Comparison of ENCODE assay signal across 33 mouse cellular contexts in the genomic region with DNA sequence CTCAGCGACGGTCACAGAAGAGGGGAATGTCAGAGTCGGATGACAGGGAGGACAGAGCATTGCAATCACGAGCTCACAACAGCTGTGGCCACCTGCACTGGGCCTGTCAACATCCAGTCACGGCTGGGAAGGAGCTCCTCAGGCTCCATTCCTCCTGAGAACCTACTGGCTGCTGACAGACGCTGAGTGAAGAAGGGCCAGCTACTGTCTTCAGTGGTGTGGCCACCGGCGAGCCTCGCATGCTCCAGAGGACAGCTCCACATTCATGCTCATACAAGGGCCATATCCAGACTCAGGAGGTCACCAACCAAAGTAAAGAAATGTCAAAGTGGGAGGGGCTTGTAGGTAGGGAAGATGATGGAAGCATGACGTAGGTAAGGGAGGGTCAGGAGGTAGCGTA. TPM values are rescaled to one million over a fixed set of nuclear protein-coding genes. Genes with fewer than 3 reads are reported as not detected.
"Had no signal": no experiment of that assay in that cellular context is flagged by ENCODE, and none has a peak within 500 bp of the region (broad histone marks: within the 10 kb centered on the region; RNA-seq: fewer than 3 reads in every experiment).

No protein-coding gene starts in this region.

- H3K27me3 ChIP-seq: heart, embryonic 12.5 days; heart, embryonic 13.5 days; heart, embryonic 15.5 days; hindbrain, embryonic 12.5 days; hindbrain, embryonic 13.5 days; hindbrain, embryonic 15.5 days; intestine, embryonic 15.5 days; kidney, embryonic 15.5 days had no signal

- H3K36me3 ChIP-seq: heart, embryonic 12.5 days; heart, embryonic 13.5 days; heart, embryonic 15.5 days; hindbrain, embryonic 10.5 days; hindbrain, embryonic 12.5 days; hindbrain, embryonic 13.5 days; hindbrain, embryonic 15.5 days; intestine, embryonic 15.5 days; kidney, embryonic 15.5 days had no signal

- H3K4me2 ChIP-seq: heart, embryonic 12.5 days; heart, embryonic 13.5 days; heart, embryonic 15.5 days; hindbrain, embryonic 12.5 days; hindbrain, embryonic 13.5 days; hindbrain, embryonic 14.5 days; hindbrain, embryonic 15.5 days; intestine, embryonic 15.5 days; kidney, embryonic 15.5 days had no signal

- H3K9me3 ChIP-seq: heart, embryonic 12.5 days; heart, embryonic 13.5 days; heart, embryonic 15.5 days; hindbrain, embryonic 10.5 days; hindbrain, embryonic 12.5 days; hindbrain, embryonic 13.5 days; hindbrain, embryonic 15.5 days; intestine, embryonic 15.5 days; kidney, embryonic 15.5 days had no signal

- DNase-seq: heart, postnatal 10 days; heart, postnatal 14 days; heart, postnatal 36 days; heart, postnatal 4 days; kidney, adult 11 months; kidney, adult 18-20 months; kidney, adult 2 months; kidney, adult 8-10 months; kidney, adult 9 months; kidney, postnatal 10 days; kidney, postnatal 14 days; kidney, postnatal 25 days; layer of hippocampus, adult 9-11 months; layer of hippocampus, postnatal 36 days had no signal

- H3K9ac ChIP-seq: heart, embryonic 12.5 days; heart, embryonic 13.5 days; heart, embryonic 15.5 days; hindbrain, embryonic 12.5 days; hindbrain, embryonic 13.5 days; hindbrain, embryonic 14.5 days; hindbrain, embryonic 15.5 days; intestine, embryonic 15.5 days; kidney, embryonic 15.5 days had no signal

- ATAC-seq: hindbrain, embryonic 16.5 days; hindbrain, postnatal 0 days; inflammation-experienced regulatory T-cells, adult 6 months; intestine, embryonic 15.5 days; intestine, embryonic 16.5 days; intestine, postnatal 0 days had no signal

- H3K4me1 ChIP-seq: heart, embryonic 12.5 days; heart, embryonic 13.5 days; heart, embryonic 15.5 days; hindbrain, embryonic 10.5 days; hindbrain, embryonic 12.5 days; hindbrain, embryonic 13.5 days; hindbrain, embryonic 15.5 days; intestine, embryonic 15.5 days; kidney, embryonic 15.5 days had no signal

- H3K4me3 ChIP-seq: heart, embryonic 12.5 days; heart, embryonic 13.5 days; heart, embryonic 15.5 days; hindbrain, embryonic 10.5 days; hindbrain, embryonic 12.5 days; hindbrain, embryonic 13.5 days; hindbrain, embryonic 15.5 days; intestine, embryonic 15.5 days; kidney, embryonic 15.5 days; layer of hippocampus, adult 2 months; left cerebral cortex, adult 2 months had no signal

- H3K27ac ChIP-seq: heart, embryonic 13.5 days; heart, embryonic 15.5 days; hindbrain, embryonic 10.5 days; hindbrain, embryonic 12.5 days; hindbrain, embryonic 13.5 days; hindbrain, embryonic 14.5 days; hindbrain, embryonic 15.5 days; hindbrain, postnatal 0 days; intestine, embryonic 15.5 days; kidney, embryonic 15.5 days; kidney, postnatal 0 days; layer of hippocampus, adult 2 months; left cerebral cortex, adult 2 months had no signal

RNA-seq across cellular contexts. Expression of a gene that starts 36.0 kb away (rescaled TPM):
- polyA plus RNA-seq: large intestine, adult 2 months had no signal
